Mouse (Mus musculus) forebrain, embryonic 10.5 days (tissue): Measurements from ENCODE around the gene Stard13. TPM values are rescaled to one million over a fixed set of nuclear protein-coding genes. Genes with fewer than 3 reads are reported as not detected.

ENCODE experiments used
- DNase-seq: peaks from one replicate; pipeline ENCODE4 v3.0.0-alpha.2; 2017; ENCODE audit warnings: low spot score; ENCODE audit errors: extremely low spot score
- H3K27ac ChIP-seq: fragments of 300-500 bp; sonication (generic); 2 replicates; pipeline ENCODE4 v1.5.1; 2016; ENCODE audit warnings: mild to moderate bottlenecking
- H3K27me3 ChIP-seq: fragments of 300-500 bp; sonication (generic); 2 replicates; pipeline ENCODE4 v1.6.1; 2016; ENCODE audit warnings: mild to moderate bottlenecking; ENCODE audit not compliant: poor library complexity, severe bottlenecking
- H3K36me3 ChIP-seq: fragments of 300-500 bp; sonication (generic); replicated peaks from 2 replicates; pipeline ENCODE4 v1.6.1; 2016; ENCODE audit warnings: mild to moderate bottlenecking, moderate library complexity
- H3K4me1 ChIP-seq: fragments of 300-500 bp; sonication (generic); 2 replicates; pipeline ENCODE4 v1.6.1; 2016
- H3K4me3 ChIP-seq: fragments of 300-500 bp; sonication (generic); 2 replicates; pipeline ENCODE4 v1.5.1; 2016; ENCODE audit warnings: mild to moderate bottlenecking, moderate library complexity
- H3K9me3 ChIP-seq: fragments of 300-500 bp; sonication (generic); 2 replicates; pipeline ENCODE4 v1.6.1; 2016; ENCODE audit warnings: mild to moderate bottlenecking, moderate library complexity
- WGBS: fragments of 180-500 bp; shearing (Covaris S2); methylation state at CpG from one replicate; pipeline ENCODE4 v1.1.7; 2016; 5-methylcytosine and 5-hydroxymethylcytosine counted together
- polyA plus RNA-seq: library from polyadenylated mRNA; unstranded; fragments of >200 nt; fragmentation: Nextera tagmentation; extraction: Ambion mirVana; gene quantifications from 2 replicates; pipeline ENCODE4 v1.2.1, GENCODE M21; 2016

The Stard13 gene
- polyA plus RNA-seq, 1 experiment from 2014 or later: 3.7 TPM

- Histone ChIP-seq H3K27me3 (no peaks in the 10 kb centered on the region), H3K4me1 (0 out of 2 replicates have a peak, but pooled peaks cover 15% of the 10 kb centered on the region), H3K36me3 (no peaks in the 10 kb centered on the region), H3K4me3 (no peak overlapping the region), H3K27ac (0 out of 2 replicates have a peak overlapping the region, but pooled peaks have one; percentile 2), H3K9me3 (no peaks in the 10 kb centered on the region)
- no peak for DNase-seq
- WGBS: 78% methylated on average over 11 of the region's 11 CpGs
These were observed 13.7 kb upstream of the Stard13 start for GRCm38 (mm10) chr5:151247115-151247875.

DNA sequence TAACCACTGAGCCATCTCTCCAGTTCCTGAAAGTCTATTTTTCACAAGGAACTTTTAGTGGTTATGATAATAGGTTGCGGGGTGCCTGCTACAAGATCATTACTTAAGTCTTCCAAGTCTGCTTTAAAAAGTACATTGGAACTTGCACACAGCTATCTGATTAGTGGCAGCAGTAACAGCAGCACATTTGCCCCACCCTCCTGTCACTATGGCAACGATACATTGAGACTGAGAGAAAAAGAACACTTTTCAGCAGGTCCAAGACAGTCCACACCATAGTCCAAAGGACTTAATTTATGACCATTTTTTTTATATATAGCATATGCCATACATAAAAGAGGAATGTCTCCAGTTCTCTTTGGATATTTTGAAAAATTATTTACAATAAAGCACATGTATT lies 12.7 kb upstream of the Stard13 start:
- Histone ChIP-seq H3K27me3 (no peaks in the 10 kb centered on the region), H3K9me3 (no peaks in the 10 kb centered on the region), H3K4me3 (no peak overlapping the region), H3K4me1 (0 out of 2 replicates have a peak, but pooled peaks cover 15% of the 10 kb centered on the region), H3K36me3 (no peaks in the 10 kb centered on the region), H3K27ac (no peak overlapping the region)
- WGBS: 96% methylated on average over 2 of the region's 2 CpGs
- no peak for DNase-seq

DNA sequence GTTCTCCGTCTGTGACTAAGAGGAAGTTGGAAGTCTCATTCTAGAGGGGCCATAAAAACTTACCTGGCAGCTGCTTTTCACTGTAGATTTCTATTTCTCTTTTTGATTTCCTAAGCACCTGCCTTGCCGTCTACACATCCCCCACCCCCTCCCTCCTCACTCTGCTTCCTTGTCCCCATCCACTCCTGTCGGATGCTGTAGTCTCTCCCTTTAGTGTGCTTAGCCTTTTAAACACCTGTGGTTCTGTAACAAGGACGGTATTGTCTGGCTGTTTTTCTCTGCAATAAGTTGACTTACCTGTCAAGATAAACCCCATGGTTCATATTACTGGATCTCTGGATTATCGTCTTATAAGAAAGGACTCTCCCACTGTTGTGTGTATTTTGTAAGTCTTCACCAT lies 11.9 kb upstream of the Stard13 start:
- no peak overlapping the region for H3K27ac ChIP-seq
- no peak for DNase-seq
- WGBS: 91% methylated on average over 5 of the region's 5 CpGs
- no peak overlapping the region for H3K4me3 ChIP-seq
- no peaks in the 10 kb centered on the region for H3K36me3 ChIP-seq
- no peaks in the 10 kb centered on the region for H3K9me3 ChIP-seq
- H3K27me3 ChIP-seq: no peaks in the 10 kb centered on the region
- 0 out of 2 replicates have a peak, but pooled peaks cover 15% of the 10 kb centered on the region for H3K4me1 ChIP-seq

GRCm38 (mm10) chr5:151238730-151239129 lies 5.1 kb upstream of the Stard13 start:
- Histone ChIP-seq H3K27me3 (peaks cover 17% of the 10 kb centered on the region), H3K27ac (no peak overlapping the region), H3K4me1 (peaks cover 3% of the 10 kb centered on the region), H3K36me3 (no peaks in the 10 kb centered on the region), H3K9me3 (no peaks in the 10 kb centered on the region), H3K4me3 (no peak overlapping the region)
- no peak for DNase-seq
- WGBS: 83% methylated on average over 9 of the region's 9 CpGs

- Histone ChIP-seq H3K4me3 (no peak overlapping the region), H3K9me3 (no peaks in the 10 kb centered on the region), H3K27me3 (peaks cover 38% of the 10 kb centered on the region), H3K4me1 (peaks cover 15% of the 10 kb centered on the region), H3K27ac (no peak overlapping the region), H3K36me3 (no peaks in the 10 kb centered on the region)
- WGBS: 72% methylated on average over 5 of the region's 5 CpGs
- no peak for DNase-seq
These were observed 2.8 kb upstream of the Stard13 start for GRCm38 (mm10) chr5:151236411-151236810.

DNA sequence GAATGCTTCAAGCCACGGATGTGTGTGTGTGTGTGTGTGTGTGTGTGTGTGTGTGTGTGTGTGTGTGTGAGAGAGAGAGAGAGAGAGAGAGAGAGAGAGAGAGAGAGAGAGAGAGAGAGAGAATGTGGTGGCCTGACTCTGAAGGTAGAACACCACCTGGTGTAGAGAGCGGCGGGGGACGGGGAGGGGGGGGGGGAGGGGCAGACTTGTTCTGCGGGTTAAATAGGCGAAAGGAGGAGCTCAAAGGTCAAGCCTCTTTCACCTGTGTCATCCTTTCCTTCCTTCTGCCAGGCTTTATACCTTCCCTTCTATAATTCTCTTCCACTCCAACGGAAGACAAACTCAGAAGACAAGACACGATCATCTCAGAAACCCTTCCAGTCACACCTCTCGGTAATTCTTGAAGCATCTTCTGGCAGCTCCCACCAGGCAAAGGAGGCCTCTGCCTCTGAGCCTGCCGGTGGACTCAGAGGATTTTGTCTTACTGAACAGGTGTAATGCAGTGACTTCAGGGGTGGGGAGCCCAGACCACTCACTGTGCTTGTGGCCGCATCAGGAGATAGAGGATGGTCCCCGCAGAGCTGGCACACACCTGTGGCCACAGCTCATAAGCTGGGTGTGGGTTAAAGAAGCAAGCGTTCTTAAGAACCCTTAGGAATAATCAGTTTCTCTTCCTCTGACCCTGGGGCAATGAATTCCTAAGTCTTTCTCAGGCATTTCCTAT lies 898 bp downstream of the Stard13 start:
- Histone ChIP-seq H3K9me3 (no peaks in the 10 kb centered on the region), H3K27me3 (peaks cover 38% of the 10 kb centered on the region), H3K4me1 (peaks cover 15% of the 10 kb centered on the region), H3K27ac (no peak overlapping the region), H3K4me3 (peak overlapping the region; percentile 66), H3K36me3 (no peaks in the 10 kb centered on the region)
- DNase-seq: no peak
- 21% methylated on average over 9 of the region's 13 CpGs for WGBS

DNA sequence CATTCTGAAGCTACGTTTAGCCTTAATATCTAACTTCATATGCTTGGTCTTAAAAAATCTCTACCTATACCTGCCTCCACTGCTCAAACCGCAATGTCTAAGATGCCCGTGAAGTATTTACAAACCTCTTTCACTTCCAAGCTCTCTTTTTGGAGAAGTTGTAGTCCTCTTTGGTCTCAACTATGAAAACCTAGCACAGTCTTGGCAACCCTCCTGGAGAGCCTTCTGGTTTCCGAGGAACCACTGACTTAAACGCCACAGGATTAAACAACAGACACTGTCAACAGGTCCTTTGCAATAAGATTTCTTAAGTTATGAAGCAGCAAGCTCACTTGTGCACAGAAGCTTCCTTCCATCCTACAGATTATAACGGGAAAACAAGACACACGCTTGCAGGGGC lies 1.8 kb downstream of the Stard13 start:
- DNase-seq: no peak
- no peaks in the 10 kb centered on the region for H3K36me3 ChIP-seq
- peaks cover 15% of the 10 kb centered on the region for H3K4me1 ChIP-seq
- H3K27ac ChIP-seq: no peak overlapping the region
- WGBS: 90% methylated on average over 7 of the region's 7 CpGs
- H3K27me3 ChIP-seq: peaks cover 38% of the 10 kb centered on the region
- H3K9me3 ChIP-seq: no peaks in the 10 kb centered on the region
- H3K4me3 ChIP-seq: no peak overlapping the region

DNA sequence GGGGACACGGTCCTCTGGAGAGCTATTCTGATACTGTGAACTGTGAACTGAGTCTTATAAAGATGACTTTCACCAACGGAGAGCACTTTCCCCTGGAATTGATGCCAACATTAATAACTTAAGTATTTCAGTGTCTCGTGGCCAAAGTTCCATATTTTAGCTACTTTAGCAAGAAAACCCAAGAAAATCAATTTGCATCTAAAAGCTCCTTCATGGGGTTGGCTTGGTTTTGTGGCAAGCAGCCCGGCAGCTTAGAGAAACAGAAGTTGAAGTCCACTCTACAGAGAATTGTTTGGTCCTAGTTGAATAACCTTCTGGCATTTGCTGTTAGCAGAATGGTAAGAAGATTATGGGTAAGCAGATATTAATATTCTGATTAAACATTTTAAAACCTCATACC lies 2.2 kb downstream of the Stard13 start:
- H3K27me3 ChIP-seq: peaks cover 38% of the 10 kb centered on the region
- 88% methylated on average over 4 of the region's 4 CpGs for WGBS
- H3K4me3 ChIP-seq: no peak overlapping the region
- no peak overlapping the region for H3K27ac ChIP-seq
- H3K36me3 ChIP-seq: no peaks in the 10 kb centered on the region
- H3K9me3 ChIP-seq: no peaks in the 10 kb centered on the region
- H3K4me1 ChIP-seq: peaks cover 15% of the 10 kb centered on the region
- no peak for DNase-seq

GRCm38 (mm10) chr5:151230427-151230826 lies 3.2 kb downstream of the Stard13 start:
- H3K27me3 ChIP-seq: peaks cover 37% of the 10 kb centered on the region
- H3K4me1 ChIP-seq: peaks cover 15% of the 10 kb centered on the region
- 88% methylated on average over 4 of the region's 4 CpGs for WGBS
- no peaks in the 10 kb centered on the region for H3K9me3 ChIP-seq
- H3K4me3 ChIP-seq: no peak overlapping the region
- no peak for DNase-seq
- no peaks in the 10 kb centered on the region for H3K36me3 ChIP-seq
- H3K27ac ChIP-seq: no peak overlapping the region

DNA sequence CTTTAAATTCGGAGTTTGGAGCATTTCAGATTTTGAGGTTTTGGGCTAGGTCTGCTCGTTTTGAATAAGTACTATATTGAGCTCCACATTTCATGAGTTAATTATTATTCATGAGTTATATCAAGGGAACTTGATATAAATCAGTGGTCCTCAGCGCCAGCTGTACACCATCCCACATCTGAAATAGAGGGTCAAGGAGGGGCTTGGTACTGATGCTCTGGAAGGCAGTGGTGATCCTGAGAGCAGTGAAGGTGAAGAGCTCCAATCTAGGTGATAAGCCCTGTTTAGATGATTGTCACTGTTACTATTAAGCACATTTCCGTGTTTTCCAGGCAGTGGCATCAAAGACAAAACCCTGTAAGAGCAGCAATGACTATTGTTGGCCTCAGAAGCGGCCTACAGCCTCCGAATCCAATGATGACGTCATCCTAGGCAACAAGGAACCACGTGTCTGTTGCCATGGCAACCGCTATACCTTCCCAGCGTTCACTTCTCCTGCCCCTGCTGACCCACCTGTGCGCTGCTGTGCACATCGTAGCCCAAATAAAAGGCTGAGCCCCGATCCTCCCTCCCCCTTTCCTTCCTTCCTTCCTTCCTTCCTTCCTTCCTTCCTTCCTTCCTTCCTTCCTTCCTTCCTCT lies 5.2 kb downstream of the Stard13 start:
- H3K27me3 ChIP-seq: peaks cover 18% of the 10 kb centered on the region
- no peaks in the 10 kb centered on the region for H3K9me3 ChIP-seq
- H3K4me3 ChIP-seq: no peak overlapping the region
- peaks cover 10% of the 10 kb centered on the region for H3K4me1 ChIP-seq
- 72% methylated on average over 13 of the region's 13 CpGs for WGBS
- H3K36me3 ChIP-seq: no peaks in the 10 kb centered on the region
- DNase-seq: no peak
- H3K27ac ChIP-seq: no peak overlapping the region

DNA sequence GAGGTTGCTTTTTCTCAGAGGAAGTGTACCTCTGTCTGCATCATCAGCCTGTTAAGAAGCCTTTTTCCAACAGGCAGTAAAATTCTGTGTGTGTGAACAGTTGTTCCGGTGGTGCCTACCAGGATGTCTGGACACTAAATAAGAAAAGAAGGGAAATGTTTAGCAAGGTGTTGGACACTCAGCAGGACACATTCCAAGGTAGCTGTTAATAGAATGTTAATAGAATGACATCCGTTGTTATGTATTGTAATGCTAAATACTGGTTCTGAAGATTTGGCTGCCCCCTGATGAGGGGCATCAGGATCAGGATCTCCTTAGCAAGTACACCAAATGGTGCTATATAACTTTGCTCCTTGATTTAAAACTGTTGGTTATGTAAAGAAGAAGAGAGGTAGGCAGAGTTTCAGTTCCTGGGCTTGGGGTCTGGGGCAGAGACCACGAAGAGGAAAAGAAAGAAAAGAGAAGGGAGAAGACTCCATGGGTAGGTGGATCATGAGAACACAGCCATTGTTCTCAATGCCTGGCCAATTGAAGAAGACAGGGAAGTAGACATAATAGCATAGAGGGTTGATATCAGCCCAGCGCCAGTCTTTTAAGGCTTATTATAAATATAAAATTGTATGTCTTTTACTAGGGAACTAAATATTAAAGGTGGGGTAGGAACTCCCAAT lies 9.8 kb downstream of the Stard13 start:
- Histone ChIP-seq H3K36me3 (no peaks in the 10 kb centered on the region), H3K27me3 (no peaks in the 10 kb centered on the region), H3K4me1 (peaks cover 7% of the 10 kb centered on the region), H3K27ac (no peak overlapping the region), H3K9me3 (no peaks in the 10 kb centered on the region), H3K4me3 (no peak overlapping the region)
- no peak for DNase-seq
- 69% methylated on average over 4 of the region's 4 CpGs for WGBS

GRCm38 (mm10) chr5:151222791-151223190 lies 10.8 kb downstream of the Stard13 start:
- no peaks in the 10 kb centered on the region for H3K36me3 ChIP-seq
- peaks cover 14% of the 10 kb centered on the region for H3K4me1 ChIP-seq
- no peaks in the 10 kb centered on the region for H3K9me3 ChIP-seq
- WGBS: 95% methylated on average over 1 of the region's 1 CpGs
- no peak overlapping the region for H3K27ac ChIP-seq
- H3K4me3 ChIP-seq: no peak overlapping the region
- no peak for DNase-seq
- H3K27me3 ChIP-seq: no peaks in the 10 kb centered on the region
